Mouse (Mus musculus) embryo, embryonic 10.5 days (tissue): ENCODE measurements around the gene Slc51a.
"Not testable (repeated sequence)": the region's sequence is repeated elsewhere in the genome, so short reads cannot be mapped to it uniquely, and the experiment has no call there.

Source experiments
- DNase-seq: peaks from one replicate; pipeline ENCODE4 v3.0.0-alpha.2; 2015; ENCODE audit warnings: low spot score

Gene Slc51a

GRCm38 (mm10) chr16:32468488-32468887 lies 19.2 kb downstream of the Slc51a start:
- DNase-seq, result no peak

DNA sequence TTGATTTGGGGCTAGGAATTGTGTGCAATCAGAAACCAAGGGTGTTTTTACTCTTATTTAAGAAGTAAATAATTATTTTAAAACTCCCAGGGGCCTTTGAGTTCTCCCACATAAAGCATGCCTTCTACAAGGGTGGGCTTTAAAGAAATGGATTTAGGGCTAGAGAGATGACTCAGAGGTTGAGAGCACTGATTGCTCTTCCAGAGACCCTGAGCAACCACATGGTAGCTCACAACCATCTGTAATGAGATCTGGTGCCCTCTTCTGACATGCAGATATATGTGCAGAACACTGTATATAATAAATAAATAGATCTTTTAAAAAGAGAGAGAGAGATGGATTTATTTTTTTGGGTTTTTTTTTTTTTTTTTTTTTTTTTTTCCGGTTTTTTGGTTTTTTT lies 22.8 kb downstream of the Slc51a start:
- DNase-seq, result no peak

DNA sequence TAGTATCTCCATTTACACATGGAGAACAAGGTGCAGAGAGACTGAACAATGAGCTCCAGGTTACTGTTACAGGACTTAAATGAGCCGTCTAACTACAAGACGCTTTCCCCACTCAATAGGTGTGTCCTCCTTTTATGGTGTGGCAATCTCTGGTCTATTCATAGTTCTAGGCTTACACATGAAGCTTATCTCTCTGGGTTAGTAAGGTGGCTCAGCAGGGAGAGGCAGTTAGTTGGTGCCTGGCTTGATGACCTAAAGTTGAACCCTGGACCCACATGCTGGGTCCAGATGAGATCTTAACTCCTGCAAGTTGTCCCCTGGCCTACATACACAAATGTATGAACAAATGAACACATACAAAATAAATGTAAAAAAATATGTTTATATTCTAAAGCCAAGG lies 24.3 kb downstream of the Slc51a start:
- no peak for DNase-seq

DNA sequence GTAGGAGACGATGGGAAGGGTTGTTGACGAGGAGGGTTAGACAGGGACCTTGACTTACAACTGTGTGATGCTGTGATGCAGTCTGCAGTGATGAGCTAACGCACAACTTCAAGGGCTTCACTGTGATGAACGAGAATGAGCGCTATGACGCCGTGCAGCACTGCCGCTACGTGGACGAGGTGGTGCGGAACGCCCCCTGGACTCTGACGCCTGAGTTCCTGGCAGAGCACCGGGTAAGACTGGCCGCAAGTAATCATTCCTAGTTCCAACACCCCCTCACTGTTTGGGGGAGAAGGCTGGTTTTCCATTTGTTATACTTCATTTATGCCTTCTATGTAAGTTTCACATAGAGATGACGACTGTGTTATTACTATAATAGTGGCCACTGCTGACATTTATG lies 24.7 kb downstream of the Slc51a start:
- DNase-seq, result no peak

GRCm38 (mm10) chr16:32461713-32462112 lies 26.0 kb downstream of the Slc51a start:
- DNase-seq, result no peak

- peak; percentile 19 for DNase-seq
Measured at GRCm38 (mm10) chr16:32460518-32460917, 27.2 kb downstream of the Slc51a start.

DNA sequence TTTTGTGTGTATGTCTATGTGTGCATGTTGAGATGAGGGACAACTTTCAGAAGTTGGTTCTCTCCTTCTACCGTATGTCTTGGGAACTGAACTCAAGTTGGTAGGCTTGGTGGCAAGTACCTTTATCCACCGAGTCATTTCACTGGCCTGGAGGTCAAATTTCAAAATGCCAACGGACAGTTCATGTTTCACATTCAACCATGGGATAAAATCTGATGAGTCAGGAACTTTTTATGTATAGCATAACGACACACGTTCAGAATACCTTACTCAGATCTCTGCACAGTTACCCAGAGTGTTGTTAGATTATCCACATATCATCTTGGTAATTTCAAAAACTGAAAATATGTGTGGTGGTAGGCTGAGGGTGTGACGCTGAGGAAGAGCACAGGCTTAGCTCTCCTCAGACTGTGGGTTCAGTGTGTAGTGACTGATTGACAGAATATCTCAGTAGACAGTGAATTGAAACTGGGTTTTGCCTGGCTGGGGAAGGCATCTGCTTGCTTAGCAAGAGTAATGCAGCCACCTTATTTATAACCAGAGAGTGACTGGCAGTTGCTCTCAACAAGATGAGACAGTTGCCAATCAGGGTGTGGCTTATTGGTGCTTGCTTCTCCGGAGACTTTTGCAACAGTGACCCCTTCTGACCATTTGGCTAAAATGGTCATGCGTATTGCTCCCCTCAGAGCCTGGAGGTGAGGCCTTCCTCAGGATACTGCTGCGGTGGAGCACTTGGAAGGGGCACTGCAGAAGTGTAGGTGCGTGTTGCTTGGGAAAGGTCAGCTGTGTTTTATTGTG lies 29.9 kb downstream of the Slc51a start:
- peak; percentile 74 for DNase-seq

GRCm38 (mm10) chr16:32456761-32457160 lies 30.9 kb downstream of the Slc51a start:
- no peak for DNase-seq

- no peak for DNase-seq
Measured at GRCm38 (mm10) chr16:32456086-32456485, 31.6 kb downstream of the Slc51a start.

DNA sequence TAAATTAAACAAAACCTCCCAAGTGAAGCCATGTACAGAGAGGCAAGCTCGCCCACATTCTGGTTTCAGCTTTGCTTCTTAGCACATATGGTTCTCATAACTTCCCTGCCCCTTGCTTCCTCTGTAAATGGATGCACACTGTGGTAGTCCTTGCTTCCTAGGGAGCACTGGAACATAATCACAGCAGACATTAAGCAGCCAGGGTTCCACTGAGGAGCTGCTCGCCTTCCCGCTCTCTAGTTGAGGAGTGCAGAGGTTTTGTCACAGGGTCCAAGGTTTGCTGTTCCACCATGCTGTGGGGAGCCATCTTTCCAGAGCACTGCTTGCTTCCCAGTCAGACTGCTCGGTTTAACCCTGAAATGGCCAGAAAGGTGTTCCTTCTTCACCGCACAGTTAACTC lies 33.0 kb downstream of the Slc51a start:
- DNase-seq, result peak; percentile 26

GRCm38 (mm10) chr16:32453102-32453501 lies 34.6 kb downstream of the Slc51a start:
- no peak for DNase-seq

- no peak for DNase-seq
Measured at GRCm38 (mm10) chr16:32450133-32450532, 37.5 kb downstream of the Slc51a start.

DNA sequence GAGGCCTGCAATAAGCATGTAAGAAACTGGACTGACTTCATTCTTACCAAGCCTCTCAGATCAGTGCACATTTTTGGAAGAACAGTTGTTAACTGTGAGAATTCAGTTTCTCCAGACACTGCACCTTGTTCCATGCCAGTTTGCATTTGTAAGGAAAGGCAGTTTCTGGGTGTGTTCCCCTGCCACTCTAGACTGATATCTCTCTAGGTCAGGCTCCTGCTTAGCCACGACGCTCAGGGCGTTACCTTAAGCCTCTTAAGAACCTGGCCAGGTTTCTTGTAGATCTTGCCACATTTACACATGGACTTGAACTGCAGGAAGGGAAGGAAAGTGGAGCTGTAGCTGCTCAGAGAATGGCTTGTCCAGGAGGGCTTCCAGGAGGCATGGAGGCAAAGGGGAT lies 38.0 kb downstream of the Slc51a start:
- no peak for DNase-seq

DNA sequence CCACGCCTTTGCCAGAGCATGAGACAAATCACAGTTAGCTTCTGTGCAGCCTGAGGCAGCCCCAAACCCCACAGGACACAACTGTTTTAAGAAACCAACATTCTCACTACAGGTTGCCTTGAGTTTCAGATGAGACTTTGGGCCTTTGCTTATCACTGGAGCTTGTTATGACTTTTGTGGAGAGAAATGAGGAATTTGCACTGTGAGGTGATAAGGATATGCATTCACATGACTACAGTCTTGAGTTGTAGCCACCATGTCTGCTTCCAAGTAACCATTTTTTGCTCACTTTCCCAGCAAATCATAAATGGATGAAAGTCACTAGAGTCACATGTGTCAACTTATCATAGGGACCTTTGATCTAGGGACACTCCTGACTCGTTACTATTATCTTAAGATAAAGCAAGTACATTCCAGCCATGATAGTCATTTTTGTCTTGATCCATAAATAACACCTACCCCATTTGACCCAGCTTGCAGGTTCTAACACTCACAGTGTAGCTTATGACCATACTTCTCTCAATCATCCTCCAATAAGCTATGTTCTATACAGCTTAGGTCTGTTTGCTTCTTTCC lies 41.0 kb downstream of the Slc51a start:
- DNase-seq, result no peak

DNA sequence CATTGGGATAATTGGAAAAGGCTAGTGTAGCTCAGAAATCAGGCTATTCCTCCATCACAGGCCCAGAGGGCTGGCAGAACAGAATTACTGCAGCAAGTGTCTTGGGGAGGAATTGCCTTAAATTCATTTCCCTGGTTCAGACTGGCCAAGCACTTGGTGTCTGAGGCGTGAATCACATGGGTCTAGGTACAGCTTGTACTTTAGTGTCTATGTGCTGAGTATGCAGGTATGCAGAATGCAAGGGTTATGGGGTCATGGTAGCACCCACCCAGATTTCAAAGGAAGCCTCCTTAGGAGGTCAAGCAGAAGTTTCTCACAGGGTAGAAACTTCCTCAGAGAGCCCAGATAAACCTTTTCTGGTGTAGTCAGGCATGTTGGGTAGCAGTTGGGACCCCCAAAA lies 42.1 kb downstream of the Slc51a start:
- no peak for DNase-seq

DNA sequence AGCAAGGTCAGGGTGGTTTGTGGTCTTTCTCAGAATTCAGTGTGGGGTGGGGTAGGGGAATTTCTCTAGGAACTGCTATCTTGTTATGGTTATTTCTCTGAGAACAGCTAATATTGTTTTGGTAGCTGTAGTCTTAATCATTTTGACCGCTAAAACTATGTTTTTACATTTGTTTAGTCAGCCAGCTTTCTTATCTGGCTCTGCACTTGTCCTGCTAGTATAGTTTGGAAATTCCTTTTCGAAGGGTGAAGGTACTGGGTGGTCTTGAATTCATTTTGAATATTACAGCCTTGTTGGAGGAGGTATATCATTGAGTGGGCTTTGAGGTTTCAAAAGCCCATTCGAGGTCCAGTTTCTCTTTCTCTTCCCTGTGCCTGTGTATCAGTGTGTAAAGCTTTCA lies 43.1 kb downstream of the Slc51a start:
- DNase-seq, result not testable (repeated sequence)

GRCm38 (mm10) chr16:32441432-32441831 lies 46.2 kb downstream of the Slc51a start:
- no peak for DNase-seq

- DNase-seq, result no peak
Measured at GRCm38 (mm10) chr16:32437266-32437665, 50.4 kb downstream of the Slc51a start.

DNA sequence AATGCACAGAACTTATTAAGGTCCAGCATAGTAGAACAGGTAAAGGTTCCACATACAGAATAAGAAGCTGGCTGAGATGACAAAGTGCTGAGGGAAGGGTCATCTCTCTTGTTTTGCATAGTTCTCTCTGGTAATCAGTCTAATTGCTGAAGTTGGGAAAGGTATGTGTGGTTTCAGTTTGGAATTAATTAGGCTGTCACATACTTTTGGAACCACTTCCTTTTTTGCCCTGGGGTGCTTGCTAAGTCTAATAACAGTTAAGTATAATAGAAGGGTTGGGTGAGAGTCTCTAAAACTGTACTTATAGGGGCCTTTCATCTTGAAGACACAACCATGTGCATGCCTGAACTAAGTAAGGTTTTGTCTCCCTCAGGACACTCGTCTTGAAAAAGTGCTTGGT lies 51.0 kb downstream of the Slc51a start:
- DNase-seq, result no peak

- DNase-seq, result no peak
Measured at GRCm38 (mm10) chr16:32434691-32435090, 53.0 kb downstream of the Slc51a start.

DNA sequence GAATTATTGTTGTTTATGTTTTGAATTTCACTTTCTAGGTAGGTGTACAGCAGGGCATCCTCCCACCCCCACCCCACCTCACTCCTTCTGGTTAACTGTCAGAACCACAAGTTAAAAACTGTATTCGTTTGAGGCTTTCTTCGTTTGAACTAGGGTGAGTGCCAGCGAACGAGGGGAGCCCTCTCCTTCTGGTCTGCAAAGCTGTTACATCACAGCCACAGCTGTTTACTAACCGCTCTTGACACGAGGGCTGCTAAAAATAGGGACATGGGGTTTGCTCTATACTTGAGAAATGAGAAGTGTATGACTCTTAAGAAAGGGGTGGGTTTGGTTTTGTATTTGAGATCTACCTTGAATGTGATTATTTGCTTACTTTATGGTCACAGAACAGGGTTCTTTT lies 53.6 kb downstream of the Slc51a start:
- DNase-seq, result no peak

DNA sequence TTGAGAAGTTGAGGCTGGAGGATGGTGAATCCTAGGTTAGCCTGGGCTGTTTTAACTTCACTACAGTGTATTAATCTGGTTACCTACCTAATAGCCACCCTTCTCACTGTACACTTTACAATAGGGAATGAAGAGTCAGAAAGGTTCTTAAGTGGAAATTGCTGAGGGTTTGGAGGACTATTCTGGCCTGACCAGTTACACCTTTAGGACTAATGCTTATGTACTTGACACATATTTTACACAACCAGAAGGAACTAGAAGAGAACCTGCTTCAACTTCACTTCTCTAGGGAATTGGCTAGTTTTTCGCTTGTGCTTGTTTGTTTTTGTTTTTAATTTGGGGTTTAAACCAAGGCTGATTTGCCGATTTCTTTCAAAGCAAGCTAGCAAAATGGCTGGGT lies 54.5 kb downstream of the Slc51a start:
- DNase-seq, result no peak

GRCm38 (mm10) chr16:32431926-32432325 lies 55.8 kb downstream of the Slc51a start:
- DNase-seq, result no peak

- DNase-seq, result no peak
Measured at GRCm38 (mm10) chr16:32431047-32431591, 56.6 kb downstream of the Slc51a start.
